Mouse (Mus musculus): ENCODE measurements around the gene Arl8a.

- no peak for TF ChIP-seq GATA1 (IDR thresholded peaks at IDR 0.05; ENCODE audit: low read length)
- no peak for TF ChIP-seq TAL1 (IDR thresholded peaks at IDR 0.05; ENCODE audit: low read length)
Observed at GRCm38 (mm10) chr1:135124573-135125363, 21.9 kb upstream of the Arl8a start.
